Mouse (Mus musculus) spleen, adult 2 months (tissue): ENCODE measurements around the gene Nsd1.

ENCODE experiments used
- CTCF ChIP-seq: fragments of 200-500 bp; IDR thresholded peaks from 2 replicates; pipeline ENCODE4 v1.5.1; 2011; ENCODE audit warnings: mild to moderate bottlenecking, inconsistent platforms; ENCODE audit not compliant: insufficient read depth, insufficient read length, insufficient replicate concordance; ENCODE audit errors: extremely low read depth
- POLR2A ChIP-seq: fragments of 200-500 bp; IDR thresholded peaks from 2 replicates; pipeline ENCODE4 v1.6.1; 2011; ENCODE audit warnings: low read depth, low read length, inconsistent platforms

- TF ChIP-seq CTCF (no peak), POLR2A (no peak)
These were observed 40.6 kb upstream of the Nsd1 start for GRCm38 (mm10) chr13:55168958-55169369.
